Mouse (Mus musculus): Measurements from ENCODE around the gene Chn1.
A peak's percentile ranks its signal among the peaks of the same experiment; 100 is the strongest.

The Chn1 gene

DNA sequence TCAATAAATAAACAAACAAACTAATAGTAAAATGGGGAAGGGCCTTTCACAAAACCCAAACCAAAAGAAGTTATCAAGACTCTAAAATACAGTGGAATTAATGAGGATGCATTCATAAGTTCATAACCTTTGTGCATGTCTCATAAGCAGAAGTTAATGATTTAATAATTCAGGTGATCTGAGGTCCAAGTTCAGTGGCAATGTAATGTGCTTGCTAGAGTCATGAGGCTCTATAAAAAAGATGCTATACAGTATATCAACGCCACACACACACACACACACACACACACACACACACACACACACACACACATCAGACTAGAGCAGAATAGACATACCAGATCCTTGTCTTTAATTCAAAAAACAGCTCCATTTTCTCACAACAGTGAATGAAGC lies 28.8 kb downstream of the Chn1 start:
- no peak for DNase-seq (ENCODE audit: low read depth, low spot score)

DNA sequence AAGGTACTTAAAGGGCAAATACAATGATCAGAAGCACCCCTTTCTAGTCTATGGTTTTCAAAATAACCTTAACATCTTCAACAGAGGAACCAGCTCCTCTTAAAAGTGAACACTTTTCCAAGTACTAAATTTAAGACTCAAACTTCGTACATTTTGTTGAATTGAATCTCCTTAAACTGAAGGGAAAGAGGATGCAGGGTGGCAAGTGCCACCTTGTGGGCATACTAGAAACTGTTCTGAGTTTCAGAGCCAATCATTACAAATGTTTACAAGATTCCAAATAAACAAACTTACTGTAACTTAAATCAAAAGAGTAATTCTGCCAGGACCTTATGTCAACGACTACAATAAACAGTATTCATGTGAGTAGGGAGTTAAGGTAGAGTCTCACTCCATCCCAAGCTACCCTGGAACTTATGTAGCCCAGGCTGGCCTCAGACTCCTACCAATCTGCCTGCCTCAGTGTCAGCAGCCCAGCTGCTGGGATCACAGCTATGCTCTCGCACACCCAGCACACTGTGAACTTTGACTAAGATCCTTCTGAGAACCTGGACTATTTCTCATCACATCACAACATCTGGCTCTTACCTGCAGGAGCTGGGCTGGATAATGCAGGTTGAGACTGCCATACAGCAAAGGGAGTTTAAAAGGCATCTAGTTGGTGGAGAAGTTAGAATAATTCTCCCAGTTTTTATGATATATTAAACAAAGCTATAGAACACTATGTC lies 29.3 kb downstream of the Chn1 start:
- DNase-seq (ENCODE audit: low read depth, low spot score) = peak; percentile 67

GRCm38 (mm10) chr2:73741286-73741685 lies 33.9 kb downstream of the Chn1 start:
- peak; percentile 68 for DNase-seq (ENCODE audit: low read depth, low spot score)

- DNase-seq (ENCODE audit: low read depth, low spot score) = peak; percentile 70
These were observed 47.3 kb downstream of the Chn1 start for GRCm38 (mm10) chr2:73727868-73728267.

DNA sequence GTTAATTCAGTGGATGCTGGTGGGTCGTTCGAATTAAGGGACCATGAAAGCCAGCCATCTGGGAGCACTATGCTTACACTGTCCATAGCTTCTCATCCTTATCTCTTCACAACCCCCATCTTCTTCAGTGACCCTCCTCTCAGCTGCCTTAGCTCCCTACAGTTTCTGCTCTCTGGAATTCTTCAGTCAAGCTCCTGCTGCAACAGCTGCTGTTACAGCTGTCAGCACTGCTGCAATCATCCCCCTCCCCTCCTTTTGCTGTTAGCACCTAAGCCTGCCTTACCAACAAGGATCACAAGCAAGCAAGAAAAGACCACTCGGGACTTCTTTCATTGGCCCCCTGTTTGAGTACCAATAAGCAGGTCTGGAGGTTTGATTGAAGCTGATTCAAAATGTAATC lies 50.2 kb downstream of the Chn1 start:
- no peak for DNase-seq (ENCODE audit: low read depth, low spot score)

DNA sequence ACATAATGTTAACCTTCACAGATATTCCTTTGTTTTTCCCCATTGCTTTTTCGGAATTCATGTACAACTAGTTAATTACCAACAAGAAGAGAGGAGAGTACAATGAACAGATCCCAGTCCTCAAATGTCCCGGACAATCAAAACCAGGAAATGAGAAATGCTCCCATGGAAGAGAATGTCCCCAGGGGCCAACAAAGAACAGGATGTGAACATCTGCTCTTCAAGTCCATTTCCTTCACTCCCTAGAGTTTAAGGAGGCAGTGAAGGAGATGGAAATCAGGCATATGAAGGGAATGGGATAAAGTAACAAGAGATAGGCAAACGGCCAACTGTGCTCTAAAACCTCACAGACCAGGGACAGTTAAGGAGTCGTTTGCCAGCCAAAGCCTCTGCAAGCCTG lies 53.3 kb downstream of the Chn1 start:
- DNase-seq (ENCODE audit: low read depth, low spot score) = no peak

- peak; percentile 52 for DNase-seq (ENCODE audit: low read depth, low spot score)
These were observed 62.7 kb downstream of the Chn1 start for GRCm38 (mm10) chr2:73712481-73712880.

DNA sequence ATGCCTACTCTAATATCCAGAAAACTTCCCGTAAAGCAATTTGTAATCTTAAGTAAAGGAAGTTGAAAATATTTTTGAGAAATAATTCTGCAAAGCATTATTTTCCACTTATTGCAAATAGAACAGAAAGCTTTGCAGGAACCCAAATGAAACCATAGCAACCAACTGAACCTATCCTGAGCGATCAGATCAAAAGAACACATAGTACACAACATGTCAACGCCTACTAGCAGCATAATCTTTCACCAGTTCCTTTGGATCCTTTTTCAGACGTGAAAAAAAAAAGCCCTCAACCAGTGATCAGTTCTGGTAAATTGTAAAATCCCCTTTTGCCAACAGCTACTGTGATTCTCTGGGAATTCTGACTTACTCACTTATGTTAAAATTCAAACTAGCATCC lies 82.1 kb downstream of the Chn1 start:
- DNase-seq (ENCODE audit: low read depth, low spot score) = peak; percentile 78

GRCm38 (mm10) chr2:73690783-73691604 lies 84.2 kb downstream of the Chn1 start:
- peak; percentile 61 for DNase-seq (ENCODE audit: low read depth, low spot score)

DNA sequence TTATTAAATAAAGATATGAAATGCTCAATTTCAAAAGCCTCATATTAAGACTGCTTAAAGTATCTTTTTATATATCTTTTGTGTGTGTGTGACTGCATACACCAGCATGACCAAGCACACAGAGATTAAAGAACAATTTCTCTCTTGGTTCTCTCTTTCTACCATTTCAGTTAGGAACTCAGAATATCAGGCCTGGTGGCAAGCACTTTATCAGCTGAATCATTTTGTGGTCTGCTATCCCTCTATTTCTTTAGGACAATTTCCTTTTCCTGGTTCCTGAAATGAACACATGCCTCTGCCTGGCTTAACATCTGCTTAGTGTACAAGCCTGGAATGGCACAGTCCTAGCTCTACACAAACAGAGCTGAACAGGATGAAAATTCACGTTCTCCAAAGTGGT lies 92.6 kb downstream of the Chn1 start:
- no peak for DNase-seq (ENCODE audit: low read depth, low spot score)

DNA sequence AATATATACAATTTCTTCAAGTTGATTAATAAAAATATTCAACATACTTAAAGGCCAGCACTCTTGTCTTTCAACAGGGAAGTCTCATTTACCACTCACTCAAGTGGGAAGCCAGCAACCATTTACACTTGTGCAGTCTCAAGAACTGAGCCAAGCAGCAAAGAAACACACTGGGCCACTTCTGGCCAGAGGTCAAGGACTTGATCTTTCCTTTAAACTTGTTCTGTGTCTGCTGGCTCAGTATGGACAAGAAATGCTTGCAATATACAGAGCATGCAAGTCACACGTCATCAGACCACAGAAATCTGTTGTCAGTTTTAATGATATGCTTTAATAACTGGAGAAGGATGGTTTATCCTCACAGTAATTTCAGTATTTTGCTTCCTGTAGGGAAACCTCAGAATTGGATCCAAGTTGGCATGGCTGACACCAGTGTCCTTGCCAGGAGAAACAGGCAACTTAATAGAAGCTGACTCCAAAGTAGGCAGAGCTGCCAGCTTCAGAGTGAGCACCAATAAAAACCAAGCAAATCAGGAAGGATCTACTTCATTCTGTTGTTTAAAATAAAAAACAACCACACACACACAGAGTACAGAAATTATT lies 94.6 kb downstream of the Chn1 start:
- peak; percentile 55 for DNase-seq (ENCODE audit: low read depth, low spot score)

DNA sequence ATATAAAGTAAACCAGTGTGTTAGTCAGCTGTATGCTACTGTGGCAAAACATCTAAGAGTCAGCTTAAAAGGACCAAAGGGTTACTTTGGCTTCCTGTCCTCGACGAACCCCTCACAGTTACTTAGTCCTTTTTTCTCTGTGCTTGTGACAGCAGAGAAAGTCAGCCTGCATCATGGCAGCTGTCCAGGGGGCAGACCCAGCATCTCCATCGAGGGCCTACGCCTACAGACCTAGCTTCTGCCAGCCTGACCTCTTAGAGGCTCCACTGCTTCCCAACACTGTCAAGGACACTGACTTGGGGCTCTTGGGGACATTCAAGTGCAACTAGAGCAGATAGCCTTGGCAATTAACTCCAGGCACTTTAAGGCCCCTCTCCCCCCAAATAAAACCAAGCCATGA lies 106.5 kb downstream of the Chn1 start:
- DNase-seq (ENCODE audit: low read depth, low spot score) = no peak

DNA sequence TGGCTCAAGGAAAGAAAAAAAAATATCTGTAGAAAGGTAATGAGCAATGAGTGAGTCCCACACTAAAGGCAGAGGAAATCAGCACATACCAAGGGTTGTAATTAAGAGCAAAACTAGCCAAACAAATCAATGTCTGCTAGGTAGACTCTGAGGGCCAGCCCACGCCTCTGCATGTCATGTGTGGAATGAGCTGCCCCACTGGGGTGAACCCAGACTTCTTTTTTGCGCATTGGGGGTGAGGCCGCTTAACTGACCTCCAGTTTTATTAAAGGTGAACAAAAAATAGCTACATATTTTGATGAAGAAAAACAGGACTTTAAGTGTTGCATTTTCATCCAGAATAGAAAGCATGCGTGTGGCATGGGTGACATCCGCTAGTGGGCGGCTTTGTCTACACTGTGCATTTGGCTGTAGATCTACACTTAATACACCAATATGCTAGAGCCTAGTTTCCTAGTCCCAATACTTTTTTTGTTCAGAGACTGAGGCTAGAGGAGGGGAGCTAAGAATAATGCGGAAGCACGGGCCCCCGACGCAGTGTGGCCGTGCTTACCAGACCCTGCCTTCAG lies 114.5 kb downstream of the Chn1 start:
- DNase-seq (ENCODE audit: low read depth, low spot score) = no peak

DNA sequence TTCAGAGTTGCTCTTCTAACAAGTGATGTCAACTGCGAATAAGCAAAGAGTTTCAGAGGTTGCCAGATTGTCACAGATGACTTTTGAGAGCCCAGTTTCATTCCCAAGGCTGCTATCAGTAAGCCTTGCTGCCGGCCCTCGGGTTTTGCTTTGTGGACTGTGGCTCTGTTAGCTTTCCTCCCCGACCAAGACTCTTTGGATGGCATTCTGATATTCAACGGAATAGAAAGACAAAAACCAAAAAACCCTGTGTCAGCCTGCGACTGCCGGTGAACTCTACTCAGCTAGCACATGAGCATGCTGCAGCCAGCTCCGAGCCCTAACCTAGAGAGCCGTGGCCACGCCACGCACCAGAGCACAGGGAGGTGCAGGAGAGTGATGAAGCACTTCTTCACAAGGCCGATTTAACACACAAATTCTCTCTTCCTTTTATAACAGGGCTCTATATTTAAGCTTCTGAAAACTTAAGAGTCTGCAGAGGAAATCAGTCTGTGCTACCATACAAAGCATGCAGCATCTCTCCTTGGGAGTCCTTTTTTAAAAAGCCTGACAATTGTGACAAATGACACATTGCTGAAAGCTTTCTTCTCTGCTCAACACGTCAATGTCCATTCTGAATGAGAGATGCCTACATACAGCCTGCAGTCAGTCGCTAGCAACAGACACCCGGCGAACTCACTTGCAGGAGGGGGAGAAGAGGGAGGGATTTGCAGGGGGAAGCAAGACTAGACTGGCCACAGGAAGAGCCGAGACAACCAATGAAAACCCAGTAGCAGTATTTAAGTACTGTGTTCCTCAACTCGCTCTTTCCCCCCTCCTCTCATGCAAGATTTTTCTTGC lies 115.2 kb downstream of the Chn1 start:
- DNase-seq (ENCODE audit: low read depth, low spot score) = peak; percentile 96

GRCm38 (mm10) chr2:73659041-73659440 lies 116.1 kb downstream of the Chn1 start:
- peak; percentile 65 for DNase-seq (ENCODE audit: low read depth, low spot score)

GRCm38 (mm10) chr2:73657961-73658360 lies 117.2 kb downstream of the Chn1 start:
- peak; percentile 83 for DNase-seq (ENCODE audit: low read depth, low spot score)

- DNase-seq (ENCODE audit: low read depth, low spot score) = peak; percentile 90
These were observed 118.0 kb downstream of the Chn1 start for GRCm38 (mm10) chr2:73657151-73657550.

DNA sequence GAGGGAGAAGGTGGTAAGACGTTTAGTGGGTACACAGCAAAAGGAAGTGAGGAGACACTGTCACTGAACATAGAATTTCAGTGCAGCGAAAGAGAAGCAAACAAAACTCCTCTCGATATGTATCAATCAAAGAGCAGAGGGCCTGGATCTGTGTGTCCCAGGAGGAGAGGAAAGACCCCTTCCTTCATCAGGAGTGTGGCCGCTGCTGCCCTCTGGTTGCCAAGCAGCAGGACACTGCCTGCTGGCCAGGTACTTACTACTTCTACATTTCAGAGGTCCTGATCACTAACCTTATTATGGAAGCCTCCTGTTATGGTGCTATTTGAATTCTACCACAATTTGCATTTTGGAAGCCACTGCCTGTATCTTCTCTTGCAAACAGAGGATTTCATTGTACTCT lies 119.5 kb downstream of the Chn1 start:
- peak; percentile 36 for DNase-seq (ENCODE audit: low read depth, low spot score)

DNA sequence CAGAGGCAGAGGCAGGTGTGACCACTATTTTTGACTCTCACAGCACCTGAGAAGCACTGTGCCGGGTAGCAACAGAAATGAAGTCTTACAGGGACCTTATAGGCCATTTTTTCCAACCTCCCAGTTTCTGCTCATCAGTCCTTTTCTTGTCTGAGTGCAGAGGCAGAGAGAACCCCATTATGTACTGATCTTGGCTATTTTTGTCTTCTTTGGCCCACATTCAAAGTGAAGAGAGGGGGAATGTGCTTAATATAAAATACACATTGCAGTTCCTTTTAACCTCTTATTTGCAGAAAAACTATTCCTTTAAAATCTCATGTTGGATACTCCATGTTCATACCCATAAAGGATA lies 120.3 kb downstream of the Chn1 start:
- peak; percentile 65 for DNase-seq (ENCODE audit: low read depth, low spot score)

DNA sequence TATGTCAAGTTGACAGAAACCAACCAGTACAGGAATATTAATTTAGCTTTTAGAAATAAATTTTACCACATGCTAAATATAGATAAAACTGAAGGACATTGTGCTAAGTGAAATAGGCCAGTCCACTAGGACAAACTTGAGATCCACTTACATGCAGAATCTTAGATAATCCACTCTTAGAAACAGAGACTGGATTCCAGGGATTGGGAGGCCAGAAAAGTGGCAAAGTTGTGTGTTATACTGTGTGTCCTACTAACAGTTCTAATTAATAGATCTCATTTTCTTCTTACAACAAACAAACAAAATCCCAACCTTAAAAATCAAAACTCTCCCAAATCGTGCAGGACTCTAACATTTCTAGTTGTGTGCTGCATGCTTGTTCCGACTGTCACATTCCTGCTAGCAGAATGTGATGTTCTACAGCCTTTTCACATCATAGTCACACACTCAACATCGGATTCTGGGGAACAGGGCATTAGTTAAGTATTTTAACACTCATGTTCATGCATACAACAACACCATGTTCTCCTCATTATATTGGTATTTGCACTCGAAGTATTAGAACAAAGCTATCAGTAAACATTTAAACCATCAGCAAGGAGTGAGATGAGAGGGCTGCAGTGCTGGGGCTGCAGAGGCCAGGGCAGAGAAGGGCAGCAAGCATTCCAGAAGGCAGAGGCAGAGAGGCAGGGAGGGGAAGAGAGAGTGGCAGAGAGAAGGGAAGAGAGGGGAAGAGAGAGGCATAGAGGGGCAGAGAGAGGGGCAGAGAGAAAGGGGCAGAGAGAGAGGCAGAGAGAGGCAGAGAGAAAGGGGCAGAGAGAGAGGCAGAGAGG lies 120.9 kb downstream of the Chn1 start:
- DNase-seq (ENCODE audit: low read depth, low spot score) = no peak

- DNase-seq (ENCODE audit: low read depth, low spot score) = no peak
These were observed 137.5 kb downstream of the Chn1 start for GRCm38 (mm10) chr2:73637688-73638087.
